Mouse (Mus musculus) lung, embryonic 14.5 days (tissue): ENCODE data around the gene Plekhh1. TPM values are rescaled to one million over a fixed set of nuclear protein-coding genes. Genes with fewer than 3 reads are reported as not detected.
A peak's percentile ranks its signal among the peaks of the same experiment; 100 is the strongest.

ENCODE experiments used
- ATAC-seq: fragments of 200-750 bp; cut with Nextera tagmentation; 2 replicates; pipeline ENCODE4 v1.8.0; 2017; ENCODE audit warnings: mild to moderate bottlenecking, moderate TSS enrichment, moderate library complexity; ENCODE audit not compliant: insufficient read depth
- DNase-seq: peaks from one replicate; pipeline ENCODE4 v3.0.0-alpha.2; 2015
- H3K27ac ChIP-seq: fragments of 300-500 bp; sonication (generic); 2 replicates; pipeline ENCODE4 v1.5.1; 2014; ENCODE audit warnings: low read depth, mild to moderate bottlenecking, moderate library complexity
- H3K27me3 ChIP-seq: fragments of 300-500 bp; sonication (generic); 2 replicates; pipeline ENCODE4 v1.6.1; 2014; ENCODE audit warnings: low read length, control low read depth; ENCODE audit not compliant: insufficient read depth
- H3K36me3 ChIP-seq: fragments of 300-500 bp; sonication (generic); 2 replicates; pipeline ENCODE4 v1.6.1; 2014; ENCODE audit warnings: control low read depth; ENCODE audit not compliant: insufficient read depth
- H3K4me1 ChIP-seq: fragments of 300-500 bp; sonication (generic); 2 replicates; pipeline ENCODE4 v1.6.1; 2014; ENCODE audit warnings: antibody characterized with exemption, control low read depth; ENCODE audit not compliant: insufficient read depth
- H3K4me2 ChIP-seq: fragments of 300-500 bp; sonication (generic); 2 replicates; pipeline ENCODE4 v1.6.1; 2014; ENCODE audit warnings: mild to moderate bottlenecking
- H3K4me3 ChIP-seq: fragments of 300-500 bp; sonication (generic); 2 replicates; pipeline ENCODE4 v1.5.1; 2014; ENCODE audit warnings: low read depth, low read length
- H3K9ac ChIP-seq: fragments of 300-500 bp; sonication (generic); 2 replicates; pipeline ENCODE4 v1.6.1; 2014
- H3K9me3 ChIP-seq: fragments of 300-500 bp; sonication (generic); 2 replicates; pipeline ENCODE4 v1.6.1; 2016; ENCODE audit warnings: low read depth, low read length, control low read depth
- CTCF ChIP-seq: IDR thresholded peaks from 2 replicates; pipeline ENCODE4 v1.5.1; 2016; ENCODE audit warnings: antibody characterized with exemption, low read depth
- WGBS: fragments of 180-500 bp; shearing (Covaris S2); extraction: QIAGEN DNeasy Blood & Tissue Kit; methylation state at CpG from one replicate; pipeline ENCODE4 v1.1.7; 2014; 5-methylcytosine and 5-hydroxymethylcytosine counted together
- polyA plus RNA-seq: library from polyadenylated mRNA; unstranded; fragments of >200 nt; fragmentation: Nextera tagmentation; extraction: Ambion mirVana; gene quantifications from 2 replicates; pipeline ENCODE4 v1.2.1, GENCODE M21; 2014

The Plekhh1 gene
- polyA plus RNA-seq, 1 experiment from 2014 or later: 5.2 TPM

GRCm38 (mm10) chr12:79047203-79047602 lies 18.2 kb downstream of the Plekhh1 start:
- Histone ChIP-seq H3K27ac (no peak overlapping the region), H3K4me1 (no peaks in the 10 kb centered on the region), H3K27me3 (no peaks in the 10 kb centered on the region), H3K9me3 (no peaks in the 10 kb centered on the region), H3K9ac (no peak overlapping the region), H3K4me2 (no peak overlapping the region), H3K36me3 (0 out of 2 replicates have a peak, but pooled peaks cover 15% of the 10 kb centered on the region), H3K4me3 (no peak overlapping the region)
- WGBS: 84% methylated on average over 7 of the region's 7 CpGs
- no peak for DNase-seq
- no peak for ATAC-seq
- no peak for TF ChIP-seq CTCF

GRCm38 (mm10) chr12:79048898-79049297 lies 19.9 kb downstream of the Plekhh1 start:
- ATAC-seq (no peak), DNase-seq (no peak)
- no peak for TF ChIP-seq CTCF
- Histone ChIP-seq H3K27me3 (no peaks in the 10 kb centered on the region), H3K4me2 (no peak overlapping the region), H3K4me3 (no peak overlapping the region), H3K36me3 (peaks cover 19% of the 10 kb centered on the region; the same call in 1 of the 2 replicates), H3K27ac (no peak overlapping the region), H3K9ac (no peak overlapping the region), H3K4me1 (no peaks in the 10 kb centered on the region), H3K9me3 (no peaks in the 10 kb centered on the region)
- WGBS: 93% methylated on average over 1 of the region's 1 CpGs

GRCm38 (mm10) chr12:79049807-79050206 lies 20.8 kb downstream of the Plekhh1 start:
- Histone ChIP-seq H3K4me2 (no peak overlapping the region), H3K36me3 (peaks cover 21% of the 10 kb centered on the region; the same call in 1 of the 2 replicates), H3K27me3 (no peaks in the 10 kb centered on the region), H3K27ac (no peak overlapping the region), H3K4me3 (no peak overlapping the region), H3K9ac (no peak overlapping the region), H3K4me1 (no peaks in the 10 kb centered on the region), H3K9me3 (no peaks in the 10 kb centered on the region)
- ATAC-seq: no peak
- TF ChIP-seq CTCF: no peak
- 70% methylated on average over 2 of the region's 2 CpGs for WGBS
- DNase-seq: no peak

GRCm38 (mm10) chr12:79050545-79051212 lies 21.7 kb downstream of the Plekhh1 start:
- no peak for TF ChIP-seq CTCF
- WGBS: 81% methylated on average over 3 of the region's 3 CpGs
- peaks cover 26% of the 10 kb centered on the region; the same call in 1 of the 2 replicates for H3K36me3 ChIP-seq
- no peaks in the 10 kb centered on the region for H3K4me1 ChIP-seq
- no peak overlapping the region for H3K4me3 ChIP-seq
- DNase-seq: no peak
- H3K9ac ChIP-seq: no peak overlapping the region
- no peaks in the 10 kb centered on the region for H3K27me3 ChIP-seq
- no peak overlapping the region for H3K27ac ChIP-seq
- no peak for ATAC-seq
- H3K9me3 ChIP-seq: no peaks in the 10 kb centered on the region
- H3K4me2 ChIP-seq: no peak overlapping the region

- Histone ChIP-seq H3K4me1 (no peaks in the 10 kb centered on the region), H3K36me3 (peaks cover 29% of the 10 kb centered on the region; the same call in 1 of the 2 replicates), H3K4me3 (no peak overlapping the region), H3K4me2 (no peak overlapping the region), H3K27me3 (no peaks in the 10 kb centered on the region), H3K9ac (no peak overlapping the region), H3K27ac (no peak overlapping the region), H3K9me3 (no peaks in the 10 kb centered on the region)
- DNase-seq: no peak
- 88% methylated on average over 2 of the region's 2 CpGs for WGBS
- no peak for ATAC-seq
- TF ChIP-seq CTCF: no peak
Observed at GRCm38 (mm10) chr12:79052073-79052472, 23.1 kb downstream of the Plekhh1 start.

- WGBS: 76% methylated on average over 7 of the region's 7 CpGs
- H3K36me3 ChIP-seq: peaks cover 22% of the 10 kb centered on the region; the same call in 1 of the 2 replicates
- H3K4me3 ChIP-seq: no peak overlapping the region
- no peak for TF ChIP-seq CTCF
- no peaks in the 10 kb centered on the region for H3K27me3 ChIP-seq
- H3K9me3 ChIP-seq: no peaks in the 10 kb centered on the region
- H3K4me1 ChIP-seq: no peaks in the 10 kb centered on the region
- DNase-seq (no peak), ATAC-seq (no peak)
- no peak overlapping the region for H3K4me2 ChIP-seq
- H3K9ac ChIP-seq: no peak overlapping the region
- H3K27ac ChIP-seq: no peak overlapping the region
Observed at GRCm38 (mm10) chr12:79055276-79055675, 26.3 kb downstream of the Plekhh1 start.

GRCm38 (mm10) chr12:79059573-79059972 lies 30.6 kb downstream of the Plekhh1 start:
- DNase-seq: no peak
- no peaks in the 10 kb centered on the region for H3K27me3 ChIP-seq
- 63% methylated on average over 6 of the region's 6 CpGs for WGBS
- no peak overlapping the region for H3K9ac ChIP-seq
- ATAC-seq: peak; percentile 41; the same call in 1 of the 2 replicates
- no peak for TF ChIP-seq CTCF
- no peaks in the 10 kb centered on the region for H3K4me1 ChIP-seq
- 0 out of 2 replicates have a peak, but pooled peaks cover 11% of the 10 kb centered on the region for H3K36me3 ChIP-seq
- no peak overlapping the region for H3K4me2 ChIP-seq
- no peaks in the 10 kb centered on the region for H3K9me3 ChIP-seq
- H3K4me3 ChIP-seq: no peak overlapping the region
- H3K27ac ChIP-seq: no peak overlapping the region
